Mouse (Mus musculus): ENCODE results near the gene Gm49333.

The Gm49333 gene

DNA sequence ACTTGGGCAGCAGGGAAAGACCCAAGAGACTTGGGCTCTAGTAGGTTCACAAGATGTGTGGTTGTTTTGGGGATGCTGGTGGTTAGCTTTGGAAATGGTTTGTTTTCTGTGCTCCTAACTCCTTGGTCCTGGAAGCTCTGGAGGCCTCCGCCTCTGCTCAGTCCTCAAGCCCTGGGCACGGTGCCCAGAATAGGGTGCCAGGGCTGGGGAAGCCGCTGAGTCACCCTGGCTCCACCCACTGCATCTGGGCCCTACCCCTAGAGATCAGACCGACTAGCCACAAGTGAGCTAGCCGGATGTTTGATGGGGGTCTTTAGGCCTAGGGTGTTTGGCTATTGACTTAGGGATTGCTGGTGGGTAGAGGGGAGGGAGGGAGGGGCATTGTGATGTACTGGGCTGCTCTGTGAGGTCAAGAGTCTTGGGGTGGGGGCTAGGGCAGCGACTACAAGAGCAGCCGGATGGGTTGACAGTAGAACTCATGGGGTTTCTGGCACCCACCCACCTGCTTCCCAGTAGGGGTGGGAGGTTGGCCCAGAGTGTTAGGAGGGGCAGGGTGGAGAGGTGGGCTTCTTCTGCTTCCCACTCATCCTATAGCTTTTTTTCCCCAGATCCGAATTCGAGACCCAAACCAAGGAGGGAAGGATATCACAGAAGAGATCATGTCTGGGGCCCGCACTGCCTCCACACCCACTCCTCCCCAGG is 66.7 kb downstream of the Gm49333 start:
- DNase-seq (ENCODE audit: low read depth, low spot score) = no peak

DNA sequence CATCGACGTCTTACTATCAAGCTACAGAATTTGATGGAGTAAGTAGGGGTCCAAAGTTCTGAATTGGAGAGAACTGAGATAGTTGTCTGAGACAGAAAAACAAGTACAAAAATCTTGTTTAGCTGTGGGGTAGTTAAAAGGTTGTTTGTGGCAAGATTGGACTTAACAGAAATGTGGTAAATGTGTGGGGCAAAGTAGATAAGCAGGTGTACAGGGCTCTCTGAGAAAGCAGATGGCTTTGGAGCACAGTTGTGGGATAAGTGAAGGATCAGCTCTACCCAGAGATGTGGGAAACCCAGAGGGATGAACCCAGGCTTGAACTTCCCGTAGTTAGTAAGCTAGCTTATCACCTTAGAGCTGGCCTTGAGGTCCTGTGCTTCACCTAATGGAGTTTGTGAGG is 79.4 kb downstream of the Gm49333 start:
- no peak for DNase-seq (ENCODE audit: low read depth, low spot score)

DNA sequence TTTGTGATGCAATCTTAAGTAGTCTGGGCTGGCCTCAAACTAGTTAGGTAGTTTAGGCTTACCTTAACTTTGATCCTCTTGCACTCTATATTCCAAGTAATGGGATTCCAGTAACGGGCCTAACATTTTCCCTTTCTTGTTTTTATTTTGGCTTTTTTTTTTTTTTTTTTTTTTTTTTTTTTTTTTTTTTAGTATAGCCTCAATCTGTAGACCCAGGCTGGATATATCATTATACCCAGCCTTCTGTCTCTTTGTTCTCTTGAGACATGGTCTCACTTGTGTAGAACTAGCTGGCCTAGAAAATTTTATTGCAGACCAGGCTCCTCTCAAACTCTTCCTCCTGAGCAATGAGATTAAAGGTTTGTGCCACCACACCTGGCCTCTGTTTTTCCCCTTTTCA is 80.2 kb downstream of the Gm49333 start:
- no peak for DNase-seq (ENCODE audit: low read depth, low spot score)

DNA sequence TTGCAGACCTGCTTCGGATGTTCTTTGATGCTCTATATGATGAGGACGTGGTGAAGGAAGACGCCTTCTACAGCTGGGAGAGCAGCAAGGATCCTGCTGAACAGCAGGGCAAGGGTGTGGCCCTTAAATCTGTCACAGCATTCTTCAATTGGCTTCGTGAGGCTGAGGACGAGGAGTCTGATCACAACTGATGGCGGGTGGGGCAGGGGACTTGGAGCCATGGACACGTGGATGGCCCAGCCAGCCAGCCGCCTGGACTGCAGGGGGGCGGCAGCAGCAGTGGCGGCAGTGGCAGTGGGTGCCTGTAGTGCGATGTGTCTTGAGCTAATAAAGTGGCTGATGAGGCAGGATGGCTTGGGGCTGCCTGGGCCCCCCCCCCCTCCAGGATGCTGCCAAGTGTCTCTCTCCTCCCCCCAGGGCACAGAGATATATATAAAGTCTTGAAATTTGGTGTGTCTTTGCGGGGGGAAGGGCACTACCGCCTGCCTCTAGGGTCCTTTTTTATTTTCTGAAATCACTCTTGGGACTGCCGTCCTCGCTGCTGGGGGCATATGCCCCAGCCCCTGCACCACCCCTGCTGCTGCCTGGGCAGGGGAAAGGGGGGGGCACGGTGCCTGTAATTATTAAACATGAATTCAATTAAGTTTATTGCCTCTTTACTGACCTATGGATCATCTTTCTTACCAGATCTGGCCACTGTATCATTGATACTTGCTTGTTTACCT is 81.0 kb downstream of the Gm49333 start:
- DNase-seq (ENCODE audit: low read depth, low spot score) = no peak

DNA sequence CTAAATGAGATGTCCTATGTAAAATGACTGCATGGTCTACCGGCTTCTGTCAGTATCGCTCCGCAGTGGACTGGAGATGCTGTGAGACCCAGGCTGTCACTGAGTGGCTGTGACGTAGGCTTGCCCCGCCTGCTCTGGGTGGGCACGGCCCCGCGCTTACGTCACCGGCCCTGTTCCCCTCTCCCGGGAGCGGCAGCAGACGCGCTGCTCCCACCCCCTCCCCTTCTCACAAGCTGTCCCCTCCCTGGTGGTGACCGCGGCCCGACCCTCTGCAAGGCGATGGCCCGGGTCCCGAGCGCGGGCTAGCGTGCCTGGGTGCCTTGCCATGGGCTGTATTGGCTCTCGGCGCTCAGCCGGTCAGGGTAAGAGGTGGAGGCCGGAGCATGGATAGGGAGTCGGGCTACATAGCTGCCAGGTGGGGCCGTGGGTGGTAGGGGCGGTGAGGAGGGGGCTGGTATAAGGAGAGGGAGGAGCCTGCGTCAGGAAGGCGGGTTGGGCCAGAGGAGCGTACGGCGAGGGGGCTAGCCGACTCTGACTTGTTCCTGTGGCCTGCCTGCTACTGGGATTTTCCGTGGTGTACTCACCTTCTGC is 81.8 kb downstream of the Gm49333 start, which contains the start of gene Fam131a:
TSS of gene Fam131a (plus strand) at position 131 of the 591 bp plus-strand sequence.
- no peak for DNase-seq (ENCODE audit: low read depth, low spot score)

DNA sequence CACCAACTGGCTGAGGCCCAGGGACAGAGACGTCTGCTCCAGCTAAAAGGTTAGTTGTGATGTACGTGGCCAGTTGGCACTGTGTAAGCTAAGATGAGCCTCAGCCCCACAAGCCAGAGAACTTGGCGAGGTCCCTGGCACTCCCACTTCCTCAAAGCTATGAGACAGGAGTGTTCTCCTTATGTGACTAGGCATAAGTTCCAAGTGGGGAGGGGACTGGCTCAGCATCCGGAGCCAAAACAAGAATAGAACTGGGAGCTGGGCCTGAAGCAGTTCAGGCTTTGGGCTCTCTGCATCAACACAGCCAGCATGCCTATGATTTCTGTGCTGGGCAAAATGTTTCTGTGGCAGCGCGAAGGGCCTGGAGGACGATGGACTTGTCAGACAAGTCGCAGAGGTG is 83.4 kb downstream of the Gm49333 start:
- no peak for DNase-seq (ENCODE audit: low read depth, low spot score)

All from WW6 (cell line).